Mouse (Mus musculus) retina, adult 2 months (tissue): ENCODE data around the gene Cyb561d2.
A peak's percentile ranks its signal among the peaks of the same experiment; 100 is the strongest.
"Not testable (repeated sequence)": the region's sequence is repeated elsewhere in the genome, so short reads cannot be mapped to it uniquely, and the experiment has no call there.

Experiments
- DNase-seq: peaks from one replicate; pipeline ENCODE4 v3.0.0-alpha.2; 2012; ENCODE audit warnings: low read depth, low spot score

The Cyb561d2 gene

GRCm38 (mm10) chr9:107571534-107572326 is 29.7 kb upstream of the Cyb561d2 start:
- DNase-seq, result no peak

GRCm38 (mm10) chr9:107570845-107571244 is 28.9 kb upstream of the Cyb561d2 start:
- DNase-seq, result no peak

GRCm38 (mm10) chr9:107570016-107570415 is 28.0 kb upstream of the Cyb561d2 start:
- DNase-seq, result no peak

- DNase-seq, result no peak
Observed at GRCm38 (mm10) chr9:107569270-107569669, 27.3 kb upstream of the Cyb561d2 start.

- peak; percentile 63 for DNase-seq
Observed at GRCm38 (mm10) chr9:107568331-107569261, 26.6 kb upstream of the Cyb561d2 start.

GRCm38 (mm10) chr9:107567702-107568319 is 25.8 kb upstream of the Cyb561d2 start, which contains the start of gene Hyal2:
TSS of gene Hyal2 (plus strand) at chr9:107567945.
- no peak for DNase-seq

GRCm38 (mm10) chr9:107566855-107567254 is 24.9 kb upstream of the Cyb561d2 start:
- no peak for DNase-seq

- no peak for DNase-seq
Observed at GRCm38 (mm10) chr9:107566041-107566709, 24.2 kb upstream of the Cyb561d2 start.

GRCm38 (mm10) chr9:107565556-107565955 is 23.6 kb upstream of the Cyb561d2 start:
- DNase-seq, result not testable (repeated sequence)

GRCm38 (mm10) chr9:107563029-107563581 is 21.1 kb upstream of the Cyb561d2 start, which contains the start of gene Tusc2:
TSS of gene Tusc2 (plus strand) at chr9:107563255.
- DNase-seq, result peak; percentile 89

- no peak for DNase-seq
Observed at GRCm38 (mm10) chr9:107556346-107556745, 14.4 kb upstream of the Cyb561d2 start.

- no peak for DNase-seq
Observed at GRCm38 (mm10) chr9:107555701-107556100, 13.7 kb upstream of the Cyb561d2 start.

GRCm38 (mm10) chr9:107555031-107555457 is 13.1 kb upstream of the Cyb561d2 start:
- DNase-seq, result no peak

GRCm38 (mm10) chr9:107554319-107554825 is 12.4 kb upstream of the Cyb561d2 start:
- peak; percentile 96 for DNase-seq

GRCm38 (mm10) chr9:107553541-107554318 is 11.7 kb upstream of the Cyb561d2 start:
- DNase-seq, result no peak

GRCm38 (mm10) chr9:107552690-107553393 is 10.8 kb upstream of the Cyb561d2 start:
- DNase-seq, result no peak

GRCm38 (mm10) chr9:107551890-107552355 is 9.9 kb upstream of the Cyb561d2 start:
- no peak for DNase-seq

GRCm38 (mm10) chr9:107551117-107551889 is 9.3 kb upstream of the Cyb561d2 start, which contains the start of gene Rassf1:
TSS of gene Rassf1 (plus strand) at chr9:107551555.
- DNase-seq, result no peak
